Mouse (Mus musculus): ENCODE data around the gene Rhebl1. TPM values are rescaled to one million over a fixed set of nuclear protein-coding genes. Genes with fewer than 3 reads are reported as not detected.

Rhebl1 gene
- polyA plus RNA-seq (2015; fragmentation: Illumina TruSeq; extraction: RNeasy Lipid Tissue Mini Kit (QIAGEN cat#74804); ENCODE audit: insufficient read depth, low replicate concordance): 18.7 TPM

DNA sequence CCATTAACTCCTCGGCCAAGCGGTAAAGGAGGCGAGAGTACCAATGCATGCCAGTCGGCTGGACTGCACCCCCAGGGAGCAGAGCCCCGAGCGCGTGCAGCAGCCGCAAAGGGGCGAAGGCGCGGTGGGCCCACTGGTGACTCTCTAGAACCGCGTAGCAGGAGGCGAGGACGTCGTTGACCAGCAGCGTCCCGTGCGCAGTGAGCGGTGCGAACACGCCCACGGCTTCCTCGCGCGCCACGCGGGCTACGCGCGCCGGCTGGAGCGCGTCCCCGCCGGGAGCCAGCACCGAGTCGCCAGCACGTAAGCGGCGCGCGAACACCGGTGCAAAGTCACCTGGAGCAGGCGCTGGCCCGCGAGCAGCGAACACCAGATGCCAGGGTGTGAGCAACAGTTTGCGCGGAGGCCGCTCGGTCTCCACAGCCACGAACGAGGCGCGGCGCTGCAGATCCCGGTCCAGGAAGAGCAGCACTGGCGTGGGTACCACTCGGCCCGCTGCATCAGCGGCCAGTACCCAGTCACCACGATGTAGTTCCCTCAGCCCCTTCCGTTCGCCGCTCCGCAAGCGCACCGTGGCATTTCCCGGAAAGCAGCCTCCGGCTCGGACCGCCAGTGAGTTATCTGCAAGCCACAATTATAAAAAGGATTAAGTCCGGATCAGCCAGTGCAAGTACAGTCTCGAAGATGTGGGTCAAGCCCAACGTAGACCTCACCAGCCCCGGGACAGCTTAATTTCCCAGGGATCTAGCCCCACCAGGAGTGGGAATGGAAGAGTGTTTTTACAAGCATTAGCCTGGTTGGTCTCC, at the start of gene Rhebl1:
Gene Rhebl1 (minus strand): TSS at position 601 of the 806 bp plus-strand sequence.

DNA sequence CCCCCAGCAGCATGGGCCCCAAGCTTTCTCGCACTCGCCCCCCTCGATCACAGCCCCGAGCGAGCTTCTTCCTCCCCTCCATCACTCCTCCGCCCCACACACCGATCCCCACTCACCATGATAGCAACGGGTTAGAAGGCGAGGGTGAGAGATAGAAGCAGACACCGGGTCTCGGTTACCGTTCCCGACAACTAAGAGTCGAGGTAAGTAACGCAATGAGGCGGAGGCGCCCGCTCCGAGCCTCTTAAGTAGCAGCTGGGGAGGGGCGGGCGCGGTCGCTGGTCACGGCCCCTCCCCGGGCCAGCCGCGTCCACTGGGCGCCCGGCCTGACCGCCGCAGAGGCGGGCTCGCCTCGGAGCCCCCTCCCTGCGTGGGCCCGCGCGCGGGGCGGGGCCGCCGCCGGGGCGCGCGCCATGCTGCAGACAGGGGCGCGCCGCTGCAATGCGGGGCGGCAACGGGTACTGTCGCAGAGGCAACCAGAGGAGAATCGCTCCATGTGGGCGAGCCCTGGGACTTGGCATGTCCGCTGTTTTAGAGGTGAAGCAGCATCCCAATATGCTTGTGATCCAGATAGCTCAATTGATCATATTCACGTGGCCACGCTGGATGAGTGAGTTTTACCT, 40.0 kb upstream of the Rhebl1 start, which contains the start of gene Tuba1b:
Gene Tuba1b (minus strand): TSS at position 349 of the 623 bp plus-strand sequence.

DNA sequence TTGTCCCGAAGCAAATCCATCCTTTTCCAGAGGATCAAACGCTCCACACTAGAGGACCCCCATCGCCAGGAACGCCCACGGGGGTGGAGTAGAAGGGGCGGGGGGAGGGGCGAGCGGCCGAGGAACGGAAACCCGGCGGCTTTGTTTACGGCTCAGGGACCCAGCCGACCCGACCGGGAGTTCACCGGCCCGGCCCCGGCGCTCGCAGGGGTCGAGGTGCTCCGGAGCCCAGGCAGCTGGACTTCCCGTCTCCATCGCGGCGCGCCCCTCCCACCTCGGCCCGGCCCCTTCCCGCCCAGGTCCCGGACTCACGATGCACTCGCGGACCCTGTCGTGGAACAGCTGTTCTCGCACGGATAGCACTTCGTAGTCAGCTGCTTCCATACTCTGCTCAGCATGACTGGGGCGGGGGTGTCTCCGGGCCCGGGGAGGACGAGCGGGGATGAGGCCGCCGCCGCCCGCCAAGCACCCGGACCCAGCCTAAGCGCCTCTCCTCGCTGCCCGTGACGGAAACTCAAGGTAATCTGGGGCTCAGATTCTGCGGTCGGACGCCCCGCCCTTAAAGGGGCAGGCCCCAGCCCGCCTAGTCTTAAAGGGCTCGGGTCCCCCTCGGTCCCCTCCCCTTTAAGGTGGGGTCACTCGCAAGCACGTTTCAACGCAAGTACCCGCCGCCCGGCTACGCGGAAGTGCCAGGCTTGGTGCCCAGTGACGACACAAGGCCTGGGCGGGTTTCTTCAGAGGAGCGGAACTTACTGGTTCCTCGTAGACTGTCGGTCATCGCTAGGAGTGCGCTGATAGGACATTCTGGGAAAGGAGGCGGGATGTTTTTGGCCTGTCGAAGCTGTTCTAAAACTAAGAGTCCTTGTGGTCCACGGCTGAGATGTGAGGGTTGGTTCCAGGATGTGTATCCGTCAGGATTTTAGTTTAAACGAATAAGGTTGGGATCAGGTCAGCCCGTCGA, 23.5 kb upstream of the Rhebl1 start, which contains the start of gene Lmbr1l:
Gene Lmbr1l (minus strand): TSS at position 694 of the 961 bp plus-strand sequence.

DNA sequence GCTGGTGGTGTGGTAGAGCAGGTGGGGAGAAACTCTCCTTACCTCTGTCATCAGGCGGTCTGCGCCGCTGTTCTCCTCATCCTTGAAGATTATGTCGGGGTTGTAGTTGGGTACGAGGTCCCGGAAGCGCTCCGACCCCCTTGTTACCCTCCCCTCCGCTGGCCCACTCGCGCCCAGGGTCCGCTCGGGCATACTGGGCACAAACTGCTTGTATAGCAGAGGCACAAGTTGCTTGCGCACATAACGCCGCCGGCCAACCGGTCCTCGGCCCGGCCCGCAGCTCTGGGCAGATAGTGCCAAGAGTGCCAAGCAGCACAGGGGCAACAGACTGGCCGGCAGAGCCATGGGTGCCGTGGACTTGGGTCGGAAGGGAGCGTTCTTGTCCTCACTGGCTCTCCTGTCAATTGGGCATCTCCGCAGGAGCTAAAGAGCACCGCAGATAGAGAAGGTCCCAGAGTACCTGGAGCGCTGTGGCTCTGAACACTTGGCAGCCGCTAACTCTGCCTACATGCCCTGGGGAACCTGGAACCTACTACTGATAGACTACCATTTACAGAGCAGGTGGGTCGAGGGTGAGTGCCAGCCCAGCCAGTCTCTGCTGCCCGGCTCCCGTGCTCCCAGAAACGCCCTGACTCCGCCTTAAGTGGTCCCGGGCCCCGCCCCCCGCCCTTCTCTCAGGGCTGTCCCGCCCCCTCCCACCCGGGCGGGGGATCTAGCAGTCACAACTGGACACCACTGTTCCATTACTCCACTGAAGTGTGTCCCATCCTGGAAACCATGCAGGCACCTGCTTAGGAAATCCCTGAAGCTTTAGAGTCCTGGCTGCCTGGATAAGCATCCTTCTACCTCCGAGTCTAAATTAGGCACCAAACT, 3.8 kb upstream of the Rhebl1 start, which contains the start of gene Dhh:
Gene Dhh (minus strand): TSS at position 613 of the 873 bp plus-strand sequence.

DNA sequence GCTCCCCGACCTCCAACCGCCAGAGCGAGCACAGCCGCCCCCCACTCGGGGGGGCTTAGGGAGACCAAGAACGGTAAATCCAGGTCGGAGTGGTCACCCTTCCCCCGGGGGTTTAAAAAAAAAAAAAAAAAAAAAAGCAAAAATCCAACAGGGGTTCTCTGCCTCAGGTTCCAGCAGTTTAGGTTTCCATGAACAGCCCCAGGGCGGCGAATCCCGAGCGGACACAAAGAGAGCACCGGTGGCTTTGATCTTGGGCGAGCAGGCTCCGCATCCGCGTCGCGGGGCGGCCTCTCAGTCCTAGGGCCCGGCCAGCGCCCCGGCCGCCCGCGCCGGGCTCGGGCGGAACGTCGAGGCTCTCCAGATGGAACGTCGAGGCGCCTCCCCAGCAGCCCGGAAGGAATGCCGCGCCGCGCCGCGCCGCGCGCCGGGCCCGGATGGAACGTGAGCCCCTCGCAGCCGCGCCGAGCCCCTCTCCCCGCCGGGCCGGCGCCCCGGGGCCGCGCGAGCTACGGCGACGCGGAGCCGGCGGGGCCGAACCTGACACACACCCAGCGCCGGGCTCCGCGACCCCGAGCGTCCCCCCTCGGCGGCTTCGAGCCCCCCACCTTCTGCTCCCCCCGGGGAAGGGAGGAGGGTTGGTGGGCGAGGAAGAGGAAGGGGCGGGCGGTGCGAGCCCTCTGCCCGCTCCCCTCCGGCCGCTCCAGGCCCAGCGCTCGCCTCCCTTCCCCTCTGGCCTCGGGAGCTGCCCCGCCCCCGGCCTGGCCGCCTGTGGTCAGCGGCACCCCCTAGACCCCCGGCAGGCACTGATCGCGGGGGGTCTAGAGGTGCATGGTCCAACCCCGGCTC, 23.0 kb downstream of the Rhebl1 start, which contains the start of gene Kmt2d:
Gene Kmt2d (minus strand): TSS at position 135 of the 846 bp plus-strand sequence.

DNA sequence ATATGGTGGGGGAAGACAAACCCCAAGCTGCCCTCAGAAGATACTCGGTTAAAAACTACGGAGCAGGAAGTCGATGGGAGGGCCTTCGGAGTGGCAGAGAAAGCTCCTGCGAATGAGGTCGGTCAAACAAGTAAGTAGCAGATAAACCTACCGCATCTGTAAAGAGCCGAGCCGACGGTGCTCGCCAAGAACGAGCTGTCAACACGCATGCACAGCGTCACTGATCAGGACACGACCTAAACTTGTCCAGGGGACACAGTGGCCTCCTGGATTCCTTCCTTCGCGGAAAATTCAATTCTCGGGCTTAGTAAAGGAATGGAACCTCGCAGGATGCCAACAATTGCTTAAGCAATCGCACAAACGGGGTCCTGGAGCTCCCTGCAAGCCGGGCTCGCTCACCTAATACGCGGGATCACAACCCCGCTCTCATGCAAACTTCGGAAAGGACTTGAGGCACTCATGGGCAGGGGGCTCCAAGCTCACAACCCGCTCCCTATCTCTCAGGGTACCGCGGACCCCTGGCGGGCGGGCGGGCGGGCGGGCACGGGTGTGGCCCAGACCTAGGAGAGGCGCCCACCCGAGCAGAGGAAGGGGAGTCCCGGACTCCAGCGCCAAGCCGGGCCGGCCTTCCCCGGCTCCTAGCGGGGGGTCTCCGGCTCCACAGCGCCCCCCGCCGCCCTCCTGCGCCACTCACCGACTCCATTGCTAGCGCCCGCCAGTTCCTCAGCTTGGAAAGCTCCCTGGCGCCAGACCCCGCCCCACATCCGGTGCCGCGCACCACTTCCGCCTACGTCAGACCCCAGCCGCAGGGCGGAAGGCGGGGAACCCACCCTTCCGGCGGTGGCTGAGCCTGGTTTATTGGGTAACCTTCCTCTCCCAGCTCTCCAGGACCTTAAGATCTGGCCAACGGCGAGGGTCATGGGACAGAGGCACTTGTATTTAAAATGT, 63.3 kb downstream of the Rhebl1 start, which contains the start of gene Prkag1:
Gene Prkag1 (minus strand): TSS at position 786 of the 948 bp plus-strand sequence.

Other genes starting within 250 kb of the Rhebl1 start
- gene Ddx23, start 231.6 kb downstream of the Rhebl1 start, polyA plus RNA-seq (2015; fragmentation: Illumina TruSeq; extraction: RNeasy Lipid Tissue Mini Kit (QIAGEN cat#74804); ENCODE audit: insufficient read depth, low replicate concordance): 48.5 TPM
- gene Rnd1, start 217.1 kb downstream of the Rhebl1 start, polyA plus RNA-seq (2015; fragmentation: Illumina TruSeq; extraction: RNeasy Lipid Tissue Mini Kit (QIAGEN cat#74804); ENCODE audit: insufficient read depth, low replicate concordance): 2.7 TPM
- not detected for gene Ccdc65, start 186.3 kb downstream of the Rhebl1 start, polyA plus RNA-seq (2015; fragmentation: Illumina TruSeq; extraction: RNeasy Lipid Tissue Mini Kit (QIAGEN cat#74804); ENCODE audit: insufficient read depth, low replicate concordance)
- gene Fkbp11, start 166.3 kb downstream of the Rhebl1 start, polyA plus RNA-seq (2015; fragmentation: Illumina TruSeq; extraction: RNeasy Lipid Tissue Mini Kit (QIAGEN cat#74804); ENCODE audit: insufficient read depth, low replicate concordance): 4.8 TPM
- gene Arf3, start 131.3 kb downstream of the Rhebl1 start, polyA plus RNA-seq (2015; fragmentation: Illumina TruSeq; extraction: RNeasy Lipid Tissue Mini Kit (QIAGEN cat#74804); ENCODE audit: insufficient read depth, low replicate concordance): 82.2 TPM
- 0.59 TPM for gene Wnt10b, start 116.4 kb downstream of the Rhebl1 start, polyA plus RNA-seq (2015; fragmentation: Illumina TruSeq; extraction: RNeasy Lipid Tissue Mini Kit (QIAGEN cat#74804); ENCODE audit: insufficient read depth, low replicate concordance)
- gene Wnt1, start 104.7 kb downstream of the Rhebl1 start, polyA plus RNA-seq (2015; fragmentation: Illumina TruSeq; extraction: RNeasy Lipid Tissue Mini Kit (QIAGEN cat#74804); ENCODE audit: insufficient read depth, low replicate concordance): not detected
- gene Ddn, start 85.0 kb downstream of the Rhebl1 start, polyA plus RNA-seq (2015; fragmentation: Illumina TruSeq; extraction: RNeasy Lipid Tissue Mini Kit (QIAGEN cat#74804); ENCODE audit: insufficient read depth, low replicate concordance): 0.06 TPM
- gene Prkag1, start 63.0 kb downstream of the Rhebl1 start, polyA plus RNA-seq (2015; fragmentation: Illumina TruSeq; extraction: RNeasy Lipid Tissue Mini Kit (QIAGEN cat#74804); ENCODE audit: insufficient read depth, low replicate concordance): 104 TPM
- 76.8 TPM for gene Kmt2d, start 23.3 kb downstream of the Rhebl1 start, polyA plus RNA-seq (2015; fragmentation: Illumina TruSeq; extraction: RNeasy Lipid Tissue Mini Kit (QIAGEN cat#74804); ENCODE audit: insufficient read depth, low replicate concordance)
- gene Dhh, start 4.0 kb upstream of the Rhebl1 start, polyA plus RNA-seq (2015; fragmentation: Illumina TruSeq; extraction: RNeasy Lipid Tissue Mini Kit (QIAGEN cat#74804); ENCODE audit: insufficient read depth, low replicate concordance): 0.55 TPM
- gene Lmbr1l, start 23.7 kb upstream of the Rhebl1 start, polyA plus RNA-seq (2015; fragmentation: Illumina TruSeq; extraction: RNeasy Lipid Tissue Mini Kit (QIAGEN cat#74804); ENCODE audit: insufficient read depth, low replicate concordance): 64.6 TPM
- 382 TPM for gene Tuba1b, start 40.0 kb upstream of the Rhebl1 start, polyA plus RNA-seq (2015; fragmentation: Illumina TruSeq; extraction: RNeasy Lipid Tissue Mini Kit (QIAGEN cat#74804); ENCODE audit: insufficient read depth, low replicate concordance)
- not detected for gene Gm49450, start 59.0 kb upstream of the Rhebl1 start, polyA plus RNA-seq (2015; fragmentation: Illumina TruSeq; extraction: RNeasy Lipid Tissue Mini Kit (QIAGEN cat#74804); ENCODE audit: insufficient read depth, low replicate concordance)
- gene Tuba1a, start 59.2 kb upstream of the Rhebl1 start, polyA plus RNA-seq (2015; fragmentation: Illumina TruSeq; extraction: RNeasy Lipid Tissue Mini Kit (QIAGEN cat#74804); ENCODE audit: insufficient read depth, low replicate concordance): 104 TPM
- 61.5 TPM for gene Tuba1c, start 135.4 kb upstream of the Rhebl1 start, polyA plus RNA-seq (2015; fragmentation: Illumina TruSeq; extraction: RNeasy Lipid Tissue Mini Kit (QIAGEN cat#74804); ENCODE audit: insufficient read depth, low replicate concordance)
- gene Prph, start 160.6 kb upstream of the Rhebl1 start, polyA plus RNA-seq (2015; fragmentation: Illumina TruSeq; extraction: RNeasy Lipid Tissue Mini Kit (QIAGEN cat#74804); ENCODE audit: insufficient read depth, low replicate concordance): not detected
- 3.4 TPM for gene Troap, start 180.0 kb upstream of the Rhebl1 start, polyA plus RNA-seq (2015; fragmentation: Illumina TruSeq; extraction: RNeasy Lipid Tissue Mini Kit (QIAGEN cat#74804); ENCODE audit: insufficient read depth, low replicate concordance)
- gene C1ql4, start 193.3 kb upstream of the Rhebl1 start, polyA plus RNA-seq (2015; fragmentation: Illumina TruSeq; extraction: RNeasy Lipid Tissue Mini Kit (QIAGEN cat#74804); ENCODE audit: insufficient read depth, low replicate concordance): not detected
- gene Dnajc22, start 198.6 kb upstream of the Rhebl1 start, polyA plus RNA-seq (2015; fragmentation: Illumina TruSeq; extraction: RNeasy Lipid Tissue Mini Kit (QIAGEN cat#74804); ENCODE audit: insufficient read depth, low replicate concordance): 0.86 TPM
- 5.0 TPM for gene Spats2, start 231.4 kb upstream of the Rhebl1 start, polyA plus RNA-seq (2015; fragmentation: Illumina TruSeq; extraction: RNeasy Lipid Tissue Mini Kit (QIAGEN cat#74804); ENCODE audit: insufficient read depth, low replicate concordance)

All from spleen, adult 10 weeks (tissue).